Mouse (Mus musculus) cortical plate, adult 2 months (tissue): ENCODE measurements around the gene Hoxd3. TPM values are rescaled to one million over a fixed set of nuclear protein-coding genes. Genes with fewer than 3 reads are reported as not detected.
A peak's percentile ranks its signal among the peaks of the same experiment; 100 is the strongest.

ENCODE experiments used
- H3K27ac ChIP-seq: fragments of 200-500 bp; 2 replicates; pipeline ENCODE4 v1.5.1; 2012; ENCODE audit warnings: low read length, control low read depth, inconsistent platforms; ENCODE audit not compliant: insufficient read depth
- H3K4me1 ChIP-seq: fragments of 200-500 bp; 2 replicates; pipeline ENCODE4 v1.6.1; 2011; ENCODE audit warnings: low read length; ENCODE audit not compliant: control insufficient read depth, insufficient read depth
- H3K4me3 ChIP-seq: fragments of 200-500 bp; 2 replicates; pipeline ENCODE4 v1.5.1; 2011; ENCODE audit warnings: mild to moderate bottlenecking, low read length, control low read depth; ENCODE audit not compliant: insufficient read depth
- CTCF ChIP-seq: fragments of 200-500 bp; IDR thresholded peaks from 2 replicates; pipeline ENCODE4 v1.5.1; 2011; ENCODE audit warnings: mild to moderate bottlenecking, control low read depth, low read length; ENCODE audit not compliant: insufficient read depth; ENCODE audit errors: extremely low read depth
- POLR2A ChIP-seq: fragments of 200-500 bp; IDR thresholded peaks from 2 replicates; pipeline ENCODE4 v1.6.1; 2011; ENCODE audit warnings: mild to moderate bottlenecking, low read length, control low read depth; ENCODE audit not compliant: insufficient read depth; ENCODE audit errors: extremely low read depth
- polyA plus RNA-seq: library from polyadenylated mRNA; depleted of rRNA; stranded (reverse); fragments of >200 nt; gene quantifications from 2 replicates; pipeline ENCODE4 v1.2.3, GENCODE M21; 2012

Gene Hoxd3
- polyA plus RNA-seq, 1 experiment = not detected

GRCm38 (mm10) chr2:74671847-74672246 lies 39.9 kb upstream of the Hoxd3 start:
- TF ChIP-seq POLR2A (no peak), CTCF (no peak)
- Histone ChIP-seq H3K27ac (no peak overlapping the region), H3K4me1 (no peaks in the 10 kb centered on the region), H3K4me3 (no peak overlapping the region)

DNA sequence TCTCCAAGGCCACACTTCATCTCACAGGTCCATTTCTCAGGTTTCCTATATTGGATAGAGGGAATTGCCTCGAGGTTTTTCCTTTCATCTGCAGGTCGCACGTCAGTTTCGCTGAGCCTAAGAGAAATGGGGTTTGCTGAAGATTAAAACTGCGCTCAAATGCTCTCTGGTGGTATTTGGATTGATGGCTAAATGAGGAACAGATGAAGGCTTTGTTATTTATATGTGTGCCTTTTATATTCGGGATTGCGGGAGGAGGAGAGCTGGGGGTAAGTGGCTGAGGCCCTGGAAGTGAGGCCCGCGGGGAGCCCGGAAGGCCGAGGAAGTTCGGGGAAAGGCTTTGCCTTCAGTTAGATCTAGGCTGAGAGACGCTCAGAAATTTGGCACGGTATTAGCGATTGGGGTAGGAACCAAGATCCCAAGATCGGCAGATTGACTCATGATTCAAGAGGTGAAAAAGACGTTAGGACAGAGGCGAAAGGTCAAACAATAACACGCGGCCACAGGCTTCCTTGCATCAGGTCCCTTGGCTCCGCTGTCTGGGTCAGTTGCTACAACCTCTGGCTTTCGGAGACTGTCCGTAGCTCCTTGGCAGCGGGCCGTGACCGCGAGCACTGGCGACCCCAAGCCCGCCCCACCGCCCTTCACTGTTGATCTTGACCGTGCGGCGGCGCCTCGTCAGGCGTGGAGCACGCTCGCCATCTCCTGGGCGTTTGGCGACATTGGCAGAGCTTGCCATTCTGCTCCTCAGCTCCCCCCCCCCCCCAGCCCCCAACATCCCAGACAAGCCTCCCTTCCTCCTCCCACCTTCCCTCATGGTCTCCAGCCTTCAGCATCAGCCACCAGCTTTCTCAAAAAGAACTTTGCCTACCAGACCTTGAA lies 39.0 kb upstream of the Hoxd3 start:
- TF ChIP-seq POLR2A (no peak), CTCF (peak; percentile 51)
- H3K4me3 ChIP-seq = no peak overlapping the region; the same call in 1 of the 2 replicates
- no peak overlapping the region for H3K27ac ChIP-seq
- no peaks in the 10 kb centered on the region for H3K4me1 ChIP-seq

DNA sequence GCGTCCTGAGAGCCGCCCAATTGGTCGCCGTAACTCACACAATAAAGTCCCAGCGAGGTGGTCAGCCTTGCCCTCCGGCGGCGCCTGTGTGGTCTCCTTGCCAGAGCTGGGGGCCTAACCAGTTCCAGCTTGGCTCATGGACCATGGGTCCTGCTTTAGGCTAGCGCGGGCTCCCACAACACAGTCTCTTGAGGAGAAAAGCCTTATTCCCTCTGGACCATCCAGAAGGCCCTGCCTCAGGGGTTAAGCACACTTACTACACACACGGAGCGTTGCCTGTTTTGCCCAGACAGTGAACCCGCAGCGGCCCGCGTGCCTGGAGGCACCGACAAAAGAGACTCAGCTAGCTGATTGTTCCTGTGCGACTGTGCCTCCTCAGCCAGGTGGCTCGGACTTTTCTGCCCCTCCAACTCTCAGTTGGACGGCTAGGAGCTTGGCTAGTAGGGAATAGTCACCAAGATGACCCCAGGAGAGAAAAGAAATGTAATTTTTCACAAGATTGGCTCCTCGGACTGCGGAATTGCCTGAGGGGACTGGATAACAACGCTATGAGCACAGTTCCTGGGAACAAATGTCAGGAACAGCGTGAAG lies 37.8 kb upstream of the Hoxd3 start:
- no peak overlapping the region for H3K27ac ChIP-seq
- no peaks in the 10 kb centered on the region for H3K4me1 ChIP-seq
- no peak overlapping the region for H3K4me3 ChIP-seq
- no peak for TF ChIP-seq POLR2A
- no peak for TF ChIP-seq CTCF

DNA sequence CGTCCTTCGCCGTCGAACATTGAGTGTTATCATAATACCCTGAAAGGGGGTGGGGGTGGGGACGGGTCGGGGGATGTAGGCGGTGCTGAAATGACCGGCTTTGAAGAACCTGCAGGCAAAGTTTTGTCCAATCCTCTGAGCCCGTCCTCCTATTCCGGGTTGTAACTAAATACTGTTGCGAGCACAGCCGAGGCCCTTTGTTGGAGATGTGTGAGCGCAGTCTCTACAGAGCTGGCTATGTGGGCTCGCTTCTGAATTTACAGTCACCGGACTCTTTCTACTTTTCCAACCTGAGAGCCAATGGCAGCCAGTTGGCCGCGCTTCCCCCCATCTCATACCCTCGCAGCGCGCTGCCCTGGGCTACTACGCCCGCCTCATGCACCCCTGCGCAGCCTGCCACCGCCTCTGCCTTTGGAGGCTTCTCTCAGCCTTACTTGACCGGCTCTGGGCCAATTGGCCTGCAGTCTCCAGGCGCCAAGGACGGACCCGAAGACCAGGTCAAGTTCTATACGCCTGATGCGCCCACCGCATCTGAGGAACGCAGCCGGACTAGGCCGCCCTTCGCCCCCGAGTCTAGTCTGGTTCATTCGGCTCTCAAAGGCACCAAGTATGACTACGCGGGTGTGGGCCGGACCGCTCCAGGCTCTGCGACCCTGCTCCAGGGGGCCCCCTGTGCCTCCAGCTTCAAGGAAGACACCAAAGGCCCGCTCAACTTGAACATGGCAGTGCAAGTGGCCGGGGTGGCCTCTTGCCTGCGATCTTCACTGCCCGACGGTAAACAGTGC lies 36.7 kb upstream of the Hoxd3 start, which contains the start of gene Hoxd12:
Hoxd12 (plus strand) TSS at position 133 of the 785 bp plus-strand sequence.
- TF ChIP-seq CTCF = no peak
- TF ChIP-seq POLR2A = no peak
- H3K4me1 ChIP-seq = no peaks in the 10 kb centered on the region
- H3K4me3 ChIP-seq = no peak within 1 kb of the TSS
- no peak within 1 kb of the TSS for H3K27ac ChIP-seq

GRCm38 (mm10) chr2:74675666-74676282 lies 36.0 kb upstream of the Hoxd3 start:
- Histone ChIP-seq H3K27ac (no peak overlapping the region), H3K4me3 (no peak overlapping the region), H3K4me1 (no peaks in the 10 kb centered on the region)
- TF ChIP-seq POLR2A = no peak
- no peak for TF ChIP-seq CTCF

GRCm38 (mm10) chr2:74676376-74677052 lies 35.2 kb upstream of the Hoxd3 start:
- H3K27ac ChIP-seq = no peak overlapping the region
- TF ChIP-seq POLR2A = no peak
- no peak for TF ChIP-seq CTCF
- no peak overlapping the region for H3K4me3 ChIP-seq

DNA sequence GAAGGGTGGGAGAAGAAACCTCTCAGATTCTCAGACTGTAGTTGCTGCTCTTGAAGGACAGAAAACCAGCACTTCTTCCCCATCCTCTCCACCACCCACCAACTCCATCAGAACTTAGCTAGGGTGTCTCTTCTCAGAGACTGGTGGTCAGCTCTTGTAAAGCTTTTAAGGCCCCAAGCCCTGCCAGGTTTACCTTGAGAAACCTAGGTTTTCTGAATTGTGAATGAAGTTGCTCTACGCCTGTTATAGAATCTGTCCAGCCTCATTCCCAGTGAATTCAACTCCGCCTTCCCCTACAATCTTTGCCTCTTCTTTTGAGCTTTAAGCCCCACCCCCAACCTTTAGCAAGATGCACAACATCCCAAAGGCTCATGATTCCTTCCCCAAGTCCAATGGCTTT lies 34.6 kb upstream of the Hoxd3 start:
- H3K27ac ChIP-seq = no peak overlapping the region
- H3K4me1 ChIP-seq = no peaks in the 10 kb centered on the region
- no peak for TF ChIP-seq POLR2A
- no peak for TF ChIP-seq CTCF
- H3K4me3 ChIP-seq = no peak overlapping the region

More at GRCm38 (mm10) chr2:74676376-74677052, 35.2 kb upstream of the Hoxd3 start:
- no peaks in the 10 kb centered on the region for H3K4me1 ChIP-seq

DNA sequence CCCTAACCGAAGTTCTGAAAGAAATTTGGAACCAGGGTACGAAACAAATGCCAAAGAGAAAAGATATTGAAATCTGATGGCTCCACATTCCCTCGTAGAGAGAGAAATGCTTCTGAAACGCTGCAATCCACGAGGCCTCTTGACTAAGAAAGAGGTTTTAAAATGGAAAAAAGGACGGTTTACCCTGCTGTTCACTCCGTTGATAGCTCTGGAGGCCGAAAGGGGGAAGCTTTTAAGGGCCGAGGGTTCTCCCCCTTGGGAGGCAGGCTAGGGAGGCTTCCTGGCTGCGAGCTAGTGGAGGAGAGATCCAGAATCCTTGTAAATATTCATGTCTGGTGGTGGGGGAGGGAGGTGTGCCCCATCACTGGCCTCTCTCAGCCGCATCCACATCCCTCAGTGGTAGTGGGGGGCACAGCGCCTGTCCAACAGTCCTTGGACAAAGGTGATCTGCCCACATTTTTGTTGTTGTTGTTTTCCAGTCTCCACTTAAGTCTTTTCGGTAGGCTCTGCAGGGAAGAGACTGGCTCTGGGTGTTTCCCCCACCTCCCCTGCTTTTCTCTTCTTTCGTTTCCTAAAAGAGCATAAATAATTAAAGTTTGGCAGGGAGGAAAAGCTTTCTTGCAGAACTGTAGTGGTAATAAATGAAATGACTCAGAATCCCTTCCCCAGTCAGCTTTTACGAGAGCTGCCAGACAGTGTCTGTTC lies 32.7 kb upstream of the Hoxd3 start, which contains the start of gene Hoxd11:
Hoxd11 (plus strand) TSS at position 667 of the 705 bp plus-strand sequence.
- Histone ChIP-seq H3K27ac (no peak within 1 kb of the TSS), H3K4me1 (no peaks in the 10 kb centered on the region), H3K4me3 (no peak within 1 kb of the TSS)
- TF ChIP-seq CTCF (no peak), POLR2A (no peak)
